Mouse (Mus musculus): ENCODE data around the gene Klrb1f.
A peak's percentile ranks its signal among the peaks of the same experiment; 100 is the strongest.
"Not testable (repeated sequence)": the region's sequence is repeated elsewhere in the genome, so short reads cannot be mapped to it uniquely, and the experiment has no call there.

The Klrb1f gene

GRCm38 (mm10) chr6:129048857-129049473 lies 3.3 kb downstream of the Klrb1f start:
- peak; percentile 56 to 60 for DNase-seq

- DNase-seq = no peak
Measured at GRCm38 (mm10) chr6:129049596-129050251, 4.0 kb downstream of the Klrb1f start.

- DNase-seq = no peak
Measured at GRCm38 (mm10) chr6:129051086-129051485, 5.4 kb downstream of the Klrb1f start.

- DNase-seq = no peak
Measured at GRCm38 (mm10) chr6:129051731-129052130, 6.0 kb downstream of the Klrb1f start.

- no peak for DNase-seq
Measured at GRCm38 (mm10) chr6:129056237-129056636, 10.5 kb downstream of the Klrb1f start.

GRCm38 (mm10) chr6:129058013-129058412 lies 12.3 kb downstream of the Klrb1f start:
- DNase-seq = no peak

GRCm38 (mm10) chr6:129065407-129065806 lies 19.7 kb downstream of the Klrb1f start:
- no peak for DNase-seq

- DNase-seq = no peak
Measured at GRCm38 (mm10) chr6:129065857-129066256, 20.2 kb downstream of the Klrb1f start.

- no peak for DNase-seq
Measured at GRCm38 (mm10) chr6:129066530-129066929, 20.8 kb downstream of the Klrb1f start.

GRCm38 (mm10) chr6:129066986-129067385 lies 21.3 kb downstream of the Klrb1f start:
- DNase-seq = peak; percentile 37

- no peak for DNase-seq
Measured at GRCm38 (mm10) chr6:129085098-129085497, 39.4 kb downstream of the Klrb1f start.

GRCm38 (mm10) chr6:129086031-129086430 lies 40.3 kb downstream of the Klrb1f start:
- not testable (repeated sequence) for DNase-seq

GRCm38 (mm10) chr6:129088161-129088560 lies 42.5 kb downstream of the Klrb1f start:
- DNase-seq = peak; percentile 30 to 42

GRCm38 (mm10) chr6:129088596-129088995 lies 42.9 kb downstream of the Klrb1f start:
- DNase-seq = not testable (repeated sequence)

GRCm38 (mm10) chr6:129095166-129095565 lies 49.5 kb downstream of the Klrb1f start:
- DNase-seq = no peak

GRCm38 (mm10) chr6:129097929-129098328 lies 52.2 kb downstream of the Klrb1f start:
- DNase-seq = no peak

- DNase-seq = not testable (repeated sequence)
Measured at GRCm38 (mm10) chr6:129100794-129101193, 55.1 kb downstream of the Klrb1f start, which contains the start of gene Clec2e. Gene Clec2e (minus strand): TSS chr6:129100913.

- no peak for DNase-seq
Measured at GRCm38 (mm10) chr6:129101604-129102003, 55.9 kb downstream of the Klrb1f start.

- DNase-seq = no peak
Measured at GRCm38 (mm10) chr6:129102858-129103555, 57.3 kb downstream of the Klrb1f start.
